Mouse (Mus musculus) forebrain, embryonic 15.5 days (tissue): ENCODE measurements at regions not wholly inside any gene's neighbourhood (a gene's known extent, or its start where the extent isn't known, plus 50 kb on each side); places are given as distances from the start of the nearest gene placed in this dataset.

Source experiments
- ATAC-seq: fragments of 200-750 bp; cut with Nextera tagmentation; replicated peaks from 2 replicates; pipeline ENCODE4 v1.8.0; 2017; ENCODE audit warnings: mild to moderate bottlenecking, moderate TSS enrichment, moderate library complexity
- H3K27ac ChIP-seq: fragments of 300-500 bp; sonication (generic); replicated peaks from 2 replicates; pipeline ENCODE4 v1.5.1; 2015; ENCODE audit warnings: mild to moderate bottlenecking, inconsistent platforms
- H3K27me3 ChIP-seq: fragments of 300-500 bp; sonication (generic); 2 replicates; pipeline ENCODE4 v1.6.1; 2015; ENCODE audit warnings: inconsistent platforms
- H3K36me3 ChIP-seq: fragments of 300-500 bp; sonication (generic); 2 replicates; pipeline ENCODE4 v1.6.1; 2015; ENCODE audit warnings: mild to moderate bottlenecking, inconsistent platforms
- H3K4me1 ChIP-seq: fragments of 300-500 bp; sonication (generic); 2 replicates; pipeline ENCODE4 v1.6.1; 2015; ENCODE audit warnings: inconsistent platforms
- H3K4me2 ChIP-seq: fragments of 300-500 bp; sonication (generic); replicated peaks from 2 replicates; pipeline ENCODE4 v1.6.1; 2015; ENCODE audit warnings: mild to moderate bottlenecking, inconsistent platforms
- H3K4me3 ChIP-seq: fragments of 300-500 bp; sonication (generic); 2 replicates; pipeline ENCODE4 v1.5.1; 2015; ENCODE audit warnings: mild to moderate bottlenecking, inconsistent platforms
- H3K9ac ChIP-seq: fragments of 300-500 bp; sonication (generic); replicated peaks from 2 replicates; pipeline ENCODE4 v1.6.1; 2015; ENCODE audit warnings: mild to moderate bottlenecking, inconsistent platforms
- H3K9me3 ChIP-seq: fragments of 300-500 bp; sonication (generic); 2 replicates; pipeline ENCODE4 v1.6.1; 2016; ENCODE audit warnings: inconsistent platforms
- WGBS: fragments of 180-500 bp; shearing (Covaris S2); methylation state at CpG from one replicate; pipeline ENCODE4 v1.1.7; 2015; ENCODE audit warnings: mixed read lengths; 5-methylcytosine and 5-hydroxymethylcytosine counted together

DNA sequence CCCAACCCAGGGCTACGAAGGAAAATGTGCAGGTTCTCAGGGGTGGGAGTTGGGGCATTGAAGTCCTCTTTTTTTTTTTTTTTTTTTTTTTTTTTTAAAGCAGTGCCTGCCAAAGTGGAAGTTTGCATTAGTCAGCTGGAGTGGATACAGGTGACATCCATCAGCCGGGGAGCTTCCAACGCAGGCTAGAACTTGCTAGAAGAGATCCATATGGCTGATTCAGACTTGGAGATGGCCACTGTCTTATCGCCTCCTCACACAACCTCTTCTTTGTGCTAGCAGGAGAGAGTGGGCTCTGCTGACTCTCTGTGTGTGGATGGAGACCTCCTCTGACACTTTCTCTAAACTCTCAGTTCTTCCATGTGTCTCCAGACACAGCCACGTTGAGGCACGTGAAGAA lies 53.9 kb upstream of the Neurl1b start:
- Histone ChIP-seq H3K4me3 (no peak overlapping the region), H3K9me3 (no peaks in the 10 kb centered on the region), H3K9ac (no peak overlapping the region), H3K27ac (0 out of 2 replicates have a peak overlapping the region, but pooled peaks have one; percentile 49), H3K4me2 (no peak overlapping the region), H3K36me3 (no peaks in the 10 kb centered on the region), H3K27me3 (no peaks in the 10 kb centered on the region), H3K4me1 (peaks cover 36% of the 10 kb centered on the region)
- 65% methylated on average over 6 of the region's 6 CpGs for WGBS
- no peak for ATAC-seq

DNA sequence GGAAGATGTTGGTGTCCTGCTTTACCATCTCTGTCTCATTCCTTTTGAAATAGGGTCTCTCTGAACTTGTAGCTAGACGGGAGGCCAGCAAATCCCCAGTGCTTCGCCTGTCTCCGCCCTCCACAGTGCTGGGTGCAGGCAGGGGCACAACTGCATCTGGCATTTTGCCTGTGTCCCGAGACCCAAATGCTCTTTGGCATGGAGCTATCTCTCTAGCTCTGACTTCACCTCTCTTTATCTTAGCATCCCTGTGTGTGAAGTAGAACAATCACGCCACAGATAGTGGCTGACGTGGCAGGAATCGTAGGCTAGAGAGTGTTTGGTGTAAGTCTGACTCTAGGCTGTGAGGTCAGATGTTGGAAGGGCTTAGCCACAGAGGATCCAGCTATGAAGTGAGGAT lies 53.2 kb upstream of the Neurl1b start:
- Histone ChIP-seq H3K4me3 (no peak overlapping the region), H3K9ac (no peak overlapping the region), H3K4me2 (no peak overlapping the region), H3K36me3 (no peaks in the 10 kb centered on the region), H3K27ac (peak overlapping the region; percentile 49), H3K9me3 (no peaks in the 10 kb centered on the region), H3K27me3 (no peaks in the 10 kb centered on the region), H3K4me1 (peaks cover 40% of the 10 kb centered on the region)
- 70% methylated on average over 7 of the region's 7 CpGs for WGBS
- ATAC-seq: no peak

DNA sequence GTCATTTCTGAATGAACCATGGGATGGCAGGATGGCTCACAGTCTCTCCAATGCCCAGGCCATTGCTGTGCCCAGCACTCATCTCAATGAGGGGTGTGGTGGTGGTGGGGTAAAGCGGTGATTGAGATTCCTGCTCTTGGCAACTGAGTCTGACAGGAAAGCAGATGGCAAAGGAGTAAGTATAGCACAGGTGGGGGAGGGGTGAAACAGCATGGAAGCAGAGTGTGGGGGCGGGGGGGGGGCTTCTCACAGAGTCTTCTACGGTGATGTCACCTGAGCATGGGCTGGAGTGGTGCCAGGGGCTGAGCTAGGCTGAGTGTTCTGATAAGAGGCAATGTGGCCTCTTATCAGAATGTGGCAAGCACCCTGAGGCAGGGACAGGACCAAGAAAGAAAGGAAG lies 52.6 kb upstream of the Neurl1b start:
- Histone ChIP-seq H3K27ac (peak overlapping the region; percentile 49), H3K9me3 (no peaks in the 10 kb centered on the region), H3K4me3 (no peak overlapping the region), H3K9ac (no peak overlapping the region), H3K4me1 (peaks cover 40% of the 10 kb centered on the region), H3K4me2 (no peak overlapping the region), H3K36me3 (no peaks in the 10 kb centered on the region), H3K27me3 (no peaks in the 10 kb centered on the region)
- peak; percentile 57 for ATAC-seq
- 19% methylated on average over 3 of the region's 3 CpGs for WGBS

DNA sequence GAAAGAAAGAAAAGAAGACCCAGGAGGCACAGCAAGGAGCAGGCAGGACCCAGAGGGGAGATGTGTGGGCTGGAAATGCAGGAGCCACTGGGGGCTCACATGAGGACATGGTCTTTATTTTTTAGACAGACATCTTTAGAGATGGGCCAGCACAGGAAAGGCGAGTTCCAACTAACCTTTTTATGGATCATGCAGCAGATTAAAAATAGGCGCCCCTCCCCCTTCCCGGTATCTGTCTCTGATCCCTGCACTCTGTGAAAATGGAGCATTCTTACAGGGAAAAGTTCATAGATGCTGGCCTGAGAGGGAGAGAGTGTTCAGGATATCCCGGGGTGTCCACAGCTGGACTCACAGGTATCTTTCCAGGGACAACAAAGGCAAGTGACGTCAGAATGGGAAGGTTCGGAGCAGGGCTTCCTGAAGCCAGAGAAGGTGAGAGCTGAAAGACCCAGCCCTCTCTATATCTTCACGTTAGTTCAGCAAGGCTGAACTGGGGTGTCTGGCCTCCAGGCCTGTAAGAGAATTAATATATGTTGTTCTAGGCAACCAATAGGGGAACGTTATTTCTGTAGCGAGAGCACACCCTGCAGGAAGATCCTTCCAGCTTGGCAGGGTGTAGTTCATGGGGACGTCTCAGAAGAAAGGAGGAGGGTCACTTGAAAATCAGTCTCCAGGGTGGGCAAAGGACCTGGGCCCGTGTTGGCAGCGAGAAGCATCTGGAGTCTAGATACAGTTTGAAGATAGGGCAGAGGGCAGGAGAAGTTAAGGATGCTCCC lies 51.9 kb upstream of the Neurl1b start:
- Histone ChIP-seq H3K9ac (no peak overlapping the region), H3K27ac (peak overlapping the region; percentile 38; the same call in 1 of the 2 replicates), H3K36me3 (no peaks in the 10 kb centered on the region), H3K27me3 (no peaks in the 10 kb centered on the region), H3K9me3 (no peaks in the 10 kb centered on the region), H3K4me3 (no peak overlapping the region), H3K4me2 (no peak overlapping the region), H3K4me1 (peaks cover 40% of the 10 kb centered on the region)
- no peak for ATAC-seq
- WGBS: 59% methylated on average over 12 of the region's 12 CpGs

DNA sequence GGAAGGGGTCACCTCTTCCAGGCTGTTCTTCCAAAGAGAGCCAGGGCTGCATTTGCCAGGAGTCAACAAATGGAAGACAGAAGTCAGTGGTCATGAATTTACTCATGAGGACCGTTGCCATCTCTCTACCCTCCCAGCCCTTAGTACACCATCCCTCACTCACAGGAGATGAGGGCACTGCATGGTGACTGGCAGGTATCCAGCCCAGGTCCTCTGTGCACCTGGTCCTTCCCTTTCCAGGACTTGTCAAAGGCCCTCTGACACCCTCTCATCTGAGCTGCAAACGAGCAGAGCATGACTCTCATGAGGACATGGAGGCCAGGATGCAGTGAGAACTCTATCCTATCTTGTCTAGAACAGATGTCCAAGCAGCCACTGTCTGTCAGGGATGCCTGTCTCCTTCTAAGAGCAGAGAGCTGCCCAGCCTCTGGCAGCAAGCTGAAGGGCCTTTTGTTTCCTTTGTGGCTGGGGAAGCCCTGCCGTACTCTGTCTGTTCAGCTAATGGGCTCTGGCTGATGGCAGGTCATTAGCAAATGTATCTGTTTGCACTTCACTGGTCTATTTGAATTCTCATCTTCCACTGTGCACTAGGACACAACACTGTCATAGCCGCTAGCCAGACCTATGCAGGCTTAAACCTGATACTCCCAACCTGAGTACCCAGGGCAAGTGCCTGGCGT lies 50.6 kb upstream of the Neurl1b start:
- Histone ChIP-seq H3K4me3 (no peak overlapping the region), H3K27ac (peak overlapping the region; percentile 56), H3K4me2 (no peak overlapping the region), H3K27me3 (no peaks in the 10 kb centered on the region), H3K9me3 (no peaks in the 10 kb centered on the region), H3K36me3 (no peaks in the 10 kb centered on the region), H3K9ac (no peak overlapping the region), H3K4me1 (peaks cover 42% of the 10 kb centered on the region)
- peak; percentile 29; the same call in 1 of the 2 replicates for ATAC-seq
- WGBS: 37% methylated on average over 5 of the region's 5 CpGs
